Mouse (Mus musculus) granulocyte monocyte progenitor cell, adult 5-6 weeks (primary cell): ENCODE data around the gene Wdtc1. TPM values are rescaled to one million over a fixed set of nuclear protein-coding genes. Genes with fewer than 3 reads are reported as not detected.

Experiments
- ATAC-seq: replicated peaks from 2 replicates; pipeline ENCODE4 v1.8.0; 2016; ENCODE audit warnings: mild to moderate bottlenecking, moderate TSS enrichment, inconsistent platforms; ENCODE audit not compliant: poor library complexity, severe bottlenecking
- total RNA-seq, 2 experiments: library from RNA; stranded (forward) in 1 of 2; stranded (reverse) in 1 of 2; fragments of 200-712, 200-1000 nt in 1 of 2; fragments of >200 nt in 1 of 2; fragmentation: Nextera tagmentation in 1 of 2; gene quantifications; 2 replicates each; pipeline ENCODE4 v1.2.3; 2014 to 2017

The Wdtc1 gene
- total RNA-seq, 2 experiments from 2014 or later: 9.1 to 10.2 TPM

- ATAC-seq: peak; percentile 61
Measured at GRCm38 (mm10) chr4:133378236-133379045, 25.2 kb upstream of the Wdtc1 start.

DNA sequence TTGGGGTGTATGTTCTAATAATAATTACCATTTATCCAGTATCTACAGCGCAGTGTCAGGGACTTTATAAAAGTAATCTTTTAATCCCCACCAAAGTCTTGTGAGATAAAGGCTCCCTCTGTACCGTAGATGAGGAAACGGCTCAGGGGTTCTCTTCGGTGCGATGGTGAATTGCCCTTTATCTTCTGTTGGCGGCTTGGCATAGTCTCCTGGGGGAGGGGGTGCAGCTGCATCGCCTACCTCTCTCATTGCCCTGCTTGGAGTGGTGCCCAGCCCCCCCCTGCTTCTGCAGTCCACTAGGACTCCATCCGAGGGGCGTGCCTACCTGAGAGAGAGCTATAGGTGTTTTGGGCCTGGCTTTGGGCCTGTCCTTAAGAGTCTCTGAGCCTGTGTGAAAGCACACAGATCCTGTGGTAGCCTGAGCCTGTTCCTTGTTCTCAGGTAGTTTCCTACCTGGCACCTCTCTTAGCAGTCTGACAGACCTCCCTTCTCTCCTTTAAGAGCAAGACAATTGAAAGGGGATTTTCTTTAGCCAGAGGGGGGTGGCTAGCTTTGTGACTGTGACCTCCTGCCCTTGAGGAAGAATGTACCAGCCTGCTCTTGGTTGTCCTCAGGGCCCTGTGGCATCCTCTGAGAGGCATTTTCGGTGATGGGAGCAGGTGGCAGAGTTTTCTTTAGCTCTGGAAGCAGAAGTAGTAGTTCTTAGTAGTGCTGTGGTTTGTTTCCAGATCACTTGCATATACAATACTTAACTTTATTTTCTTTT, 22.7 kb upstream of the Wdtc1 start:
- ATAC-seq: no peak

- no peak for ATAC-seq
Measured at GRCm38 (mm10) chr4:133374011-133374410, 20.7 kb upstream of the Wdtc1 start.

GRCm38 (mm10) chr4:133372278-133372665, 19.0 kb upstream of the Wdtc1 start:
- no peak for ATAC-seq

- no peak for ATAC-seq
Measured at GRCm38 (mm10) chr4:133371621-133372277, 18.5 kb upstream of the Wdtc1 start.

DNA sequence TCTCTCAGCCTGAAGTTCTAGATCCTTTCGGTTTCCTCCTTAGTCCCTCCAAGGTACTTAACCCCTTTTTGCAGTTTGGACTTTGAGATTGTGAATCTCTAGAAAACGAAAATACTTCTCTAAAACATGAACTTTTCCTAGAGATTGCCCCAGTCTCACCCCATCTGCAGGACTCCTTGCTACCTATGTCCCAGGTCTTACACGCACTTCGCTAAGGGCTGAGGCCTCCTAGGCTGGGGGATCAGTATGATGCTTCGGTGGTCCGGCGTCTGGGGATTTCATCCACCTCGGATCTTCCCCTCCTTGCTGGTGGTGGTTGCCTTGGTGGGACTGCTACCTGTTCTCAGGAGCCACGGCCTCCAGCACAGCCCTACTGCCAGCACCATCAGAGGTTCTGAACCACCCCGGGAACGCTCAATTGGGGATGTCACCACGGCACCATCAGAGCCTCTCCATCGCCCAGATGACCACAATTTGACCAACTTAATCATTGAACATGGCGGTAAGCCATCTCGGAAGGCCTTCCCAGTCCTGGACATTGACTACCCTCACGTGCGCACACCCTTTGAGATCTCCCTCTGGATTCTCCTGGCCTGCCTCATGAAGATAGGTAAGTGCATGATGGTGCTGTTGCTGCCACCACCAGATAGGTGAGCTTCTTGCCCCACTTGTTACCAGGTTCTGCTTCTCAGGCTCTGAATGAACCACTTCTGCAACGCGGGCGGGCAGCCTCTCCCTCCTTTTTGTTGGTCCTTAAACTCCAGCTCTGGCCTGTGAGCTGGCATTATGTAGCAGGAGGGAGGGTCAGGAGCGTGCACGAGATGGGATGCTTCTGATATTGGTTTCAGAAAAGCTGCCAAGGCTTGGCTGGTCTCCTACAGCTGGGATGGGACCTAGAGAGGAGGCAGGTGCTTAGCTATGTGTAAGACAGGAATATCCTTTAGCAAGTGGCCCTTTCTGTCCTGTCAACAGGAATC, 17.3 kb upstream of the Wdtc1 start:
- no peak for ATAC-seq

DNA sequence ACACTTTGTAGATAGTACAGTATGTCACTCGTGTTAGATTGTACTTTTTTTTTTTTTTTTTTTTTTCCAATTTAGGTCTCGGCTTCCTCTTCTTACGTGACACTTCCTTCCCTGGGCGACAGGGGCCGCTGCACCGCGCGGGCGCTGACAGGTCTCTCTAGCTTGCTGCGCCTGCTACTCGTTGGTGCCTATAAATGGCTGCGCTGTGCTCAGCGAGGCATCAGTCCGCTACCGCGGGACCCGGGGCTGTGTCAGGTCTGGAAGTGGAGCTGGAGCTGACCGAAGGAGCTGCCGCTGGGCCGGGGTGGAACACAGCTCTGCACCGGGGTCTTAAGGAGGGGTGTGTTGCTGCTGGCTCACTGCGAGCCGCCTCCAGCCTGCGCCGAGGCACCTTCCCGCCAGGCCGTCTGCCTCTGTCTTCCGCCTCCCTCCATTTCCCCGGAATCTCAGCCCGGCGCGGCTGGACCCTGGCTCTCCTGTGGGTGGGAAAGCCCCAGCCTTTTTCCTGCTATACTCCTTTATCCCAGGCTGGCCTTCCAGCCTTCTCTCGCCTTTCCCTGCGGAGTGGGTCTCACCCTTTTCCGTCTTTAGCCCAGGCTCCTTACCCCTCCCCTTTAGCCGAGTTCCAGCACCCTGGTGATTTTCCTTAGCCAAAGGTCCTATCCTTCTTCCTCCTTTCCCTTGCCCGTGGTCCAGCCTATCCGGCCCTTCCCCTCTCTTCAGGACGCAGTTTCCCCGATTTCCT, 16.4 kb upstream of the Wdtc1 start, which contains the start of gene Slc9a1:
Gene Slc9a1, plus strand, starts transcription at position 154 of the 745 bp plus-strand sequence.
- ATAC-seq: peak; percentile 96

- no peak for ATAC-seq
Measured at GRCm38 (mm10) chr4:133354641-133355040, 1.4 kb upstream of the Wdtc1 start.

DNA sequence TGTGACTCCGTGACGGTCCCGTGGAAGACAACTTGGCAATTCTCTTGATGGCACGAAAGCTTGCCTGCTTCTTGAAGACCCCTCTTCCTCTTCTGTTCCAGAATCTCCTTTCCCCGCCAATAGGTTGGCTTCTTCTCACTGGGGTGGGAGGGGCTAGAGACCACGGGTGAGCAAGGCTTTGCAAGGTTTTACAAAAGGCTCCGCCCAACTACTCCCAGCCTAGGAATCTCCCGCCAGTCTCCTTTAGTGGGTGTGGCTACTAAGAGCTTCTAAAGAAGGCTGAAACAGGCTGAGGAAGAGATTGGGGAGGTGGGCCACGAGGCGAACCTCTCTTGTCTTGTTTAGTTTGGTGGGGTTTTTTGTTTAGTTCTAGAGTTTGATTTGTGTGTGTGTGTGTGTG, 484 bp downstream of the Wdtc1 start:
- peak; percentile 41; the same call in 1 of the 2 replicates for ATAC-seq

DNA sequence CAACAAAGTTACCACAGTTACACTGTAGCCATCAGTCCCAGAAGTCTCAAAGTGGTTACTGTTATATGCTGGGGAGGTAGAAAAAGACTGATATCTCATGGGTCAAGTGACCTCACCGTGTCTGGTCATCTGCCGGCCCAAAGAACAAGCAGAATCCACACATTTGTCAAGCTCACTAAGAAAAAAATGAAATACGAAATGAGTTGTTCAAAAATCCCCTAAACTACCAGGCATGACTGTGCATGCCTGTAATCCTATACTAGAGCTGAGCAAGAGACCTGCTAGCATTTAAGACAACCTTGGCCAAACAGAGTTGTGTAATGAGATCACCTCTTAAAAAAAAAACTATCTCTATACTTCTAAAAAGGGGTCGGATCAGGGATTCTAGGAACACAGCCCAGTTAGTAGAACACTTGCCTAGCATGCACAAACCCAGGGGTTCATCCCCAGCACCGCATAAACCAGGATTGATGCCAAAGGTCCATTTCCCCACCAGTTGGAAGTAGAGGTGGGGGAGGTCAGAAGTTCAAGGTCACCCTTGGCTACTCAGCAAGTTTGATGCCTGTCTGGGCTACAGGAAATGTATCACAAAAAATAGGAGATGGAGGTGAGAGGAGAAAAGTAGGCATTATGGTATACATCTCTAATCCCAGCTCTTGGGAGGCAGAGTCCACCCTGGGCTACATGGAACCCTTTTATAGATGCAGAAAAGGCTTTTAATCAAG, 5.1 kb downstream of the Wdtc1 start:
- ATAC-seq: no peak

- ATAC-seq: no peak
Measured at GRCm38 (mm10) chr4:133347624-133348023, 5.7 kb downstream of the Wdtc1 start.

- peak; percentile 51 for ATAC-seq
Measured at GRCm38 (mm10) chr4:133346577-133346976, 6.7 kb downstream of the Wdtc1 start.

DNA sequence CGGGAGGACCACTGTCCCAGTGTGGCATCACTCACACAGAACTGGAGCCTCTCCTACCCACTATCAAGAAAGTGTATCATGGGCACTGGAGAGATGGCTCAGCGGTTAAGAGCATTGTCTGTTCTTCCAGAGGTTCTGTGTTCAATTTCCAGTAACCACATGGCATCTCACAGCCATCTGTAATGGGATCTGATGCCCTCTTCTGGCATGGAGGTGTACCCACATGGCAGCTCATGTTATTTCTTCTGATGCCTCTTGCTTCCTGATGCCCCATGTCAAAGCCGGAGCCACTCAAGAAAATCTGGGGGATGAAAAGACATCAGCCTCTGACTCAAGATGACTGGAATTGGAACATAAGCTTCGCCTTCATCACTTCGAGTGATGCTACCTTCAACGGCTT, 7.6 kb downstream of the Wdtc1 start:
- ATAC-seq: no peak

DNA sequence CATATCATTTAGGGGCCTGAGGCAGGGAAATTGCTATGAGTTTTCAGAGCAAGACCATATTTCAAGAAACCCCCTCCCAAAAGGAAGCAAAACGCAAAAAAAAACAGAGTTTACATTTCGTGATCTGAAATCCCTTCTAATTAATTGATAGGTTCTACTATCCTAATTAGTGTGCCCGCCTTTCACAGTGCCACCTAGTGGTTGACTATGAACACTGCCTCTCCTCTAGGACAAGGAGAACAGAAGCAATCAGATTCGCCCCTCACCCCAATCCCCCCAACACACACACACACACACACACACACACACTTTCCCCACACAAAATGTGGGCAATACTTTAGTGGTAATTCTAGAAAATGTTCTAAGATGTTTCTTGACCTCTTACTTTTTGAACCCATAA, 9.2 kb downstream of the Wdtc1 start:
- no peak for ATAC-seq

DNA sequence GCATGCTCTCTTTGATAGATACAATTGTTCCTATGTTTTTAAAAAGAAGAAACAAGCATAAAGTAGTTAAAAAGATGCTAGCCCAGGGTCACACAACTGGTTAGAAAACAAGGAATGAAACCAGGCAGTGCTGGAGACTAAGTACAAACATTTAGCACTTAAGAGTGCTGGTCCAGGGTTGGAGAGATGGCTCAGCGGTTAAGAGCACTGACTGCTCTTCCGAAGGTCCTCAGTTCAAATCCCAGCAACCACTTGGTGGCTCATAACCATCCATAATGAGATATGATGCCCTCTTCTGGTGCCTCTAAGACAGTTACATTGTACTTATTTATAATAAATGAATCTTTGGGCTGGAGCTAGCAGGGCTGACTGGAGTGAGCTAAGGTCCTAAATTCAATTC, 13.1 kb downstream of the Wdtc1 start:
- no peak for ATAC-seq

DNA sequence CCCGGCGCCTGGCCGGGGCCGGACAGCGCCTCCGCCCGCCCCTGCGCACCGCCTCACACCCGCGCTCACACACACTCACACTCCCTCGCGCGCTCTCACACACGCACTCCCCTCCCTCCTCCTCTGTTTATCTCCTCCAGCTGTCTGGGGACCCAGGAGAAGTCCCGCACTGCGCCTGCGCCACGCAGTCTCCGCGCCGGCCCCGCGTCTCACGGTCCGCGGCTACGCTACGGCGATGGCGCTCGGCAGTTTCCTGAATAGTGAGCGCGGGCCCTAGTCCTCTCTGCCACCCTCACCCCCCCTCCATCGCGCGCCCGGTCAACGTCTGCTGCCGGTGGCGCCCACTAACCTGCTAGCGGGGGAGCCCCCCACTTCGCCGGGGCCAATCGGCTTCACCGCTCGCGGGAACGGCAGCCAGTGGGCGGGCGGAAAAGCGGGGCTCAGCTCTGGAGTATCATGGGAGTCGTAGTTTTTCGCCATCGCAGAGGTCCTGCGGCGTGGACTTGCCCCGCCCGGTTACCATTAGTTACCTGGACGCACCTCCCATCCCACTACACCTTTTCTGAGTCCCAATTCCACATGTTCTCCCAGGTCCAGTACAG, 14.0 kb downstream of the Wdtc1 start:
- peak; percentile 98 for ATAC-seq

DNA sequence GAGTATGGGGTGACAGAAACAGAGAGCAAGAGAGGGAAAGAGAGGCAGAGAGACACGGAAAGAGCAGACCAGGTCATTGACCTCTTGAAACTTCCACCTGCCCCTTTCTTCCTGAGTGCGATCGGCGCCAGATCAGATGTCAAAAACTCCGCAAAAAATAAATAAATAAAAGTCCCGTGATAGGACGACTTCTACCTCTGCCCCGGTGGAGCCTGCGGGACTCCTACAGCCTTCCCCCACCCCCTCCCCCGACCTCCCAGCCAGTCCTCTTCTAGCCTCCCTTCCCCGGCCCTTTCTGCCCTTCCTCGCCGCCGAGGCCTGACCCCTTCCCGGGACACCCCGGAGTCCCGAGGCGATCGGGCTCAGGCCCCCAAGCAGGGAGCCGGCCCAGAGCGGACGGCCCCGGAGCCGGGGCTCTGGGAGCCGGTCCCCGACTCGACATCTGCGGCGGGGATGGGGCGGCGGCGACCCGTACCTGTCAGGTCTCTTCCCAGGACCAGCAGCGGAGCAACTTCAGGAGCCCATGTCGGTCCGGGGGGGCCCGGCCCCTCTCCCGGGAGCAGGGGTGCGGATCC, 14.7 kb downstream of the Wdtc1 start:
- ATAC-seq: no peak
